Mouse (Mus musculus) left cerebral cortex, adult 2 months (tissue): ENCODE measurements around the gene Cd4. TPM values are rescaled to one million over a fixed set of nuclear protein-coding genes. Genes with fewer than 3 reads are reported as not detected.
"Not testable (repeated sequence)": the region's sequence is repeated elsewhere in the genome, so short reads cannot be mapped to it uniquely, and the experiment has no call there.

Experiments
- DNase-seq, 2 experiments: peaks; one replicate each; pipeline ENCODE4 v3.0.0; 2021 to 2022; ENCODE audit warnings: low spot score in 2 of 2, mixed read lengths in 1 of 2; ENCODE audit errors: extremely low spot score in 1 of 2
- H3K27ac ChIP-seq: fragments of 200-600 bp; 2 replicates; pipeline ENCODE4 v1.8.1; 2022
- H3K4me3 ChIP-seq: fragments of 200-600 bp; 2 replicates; pipeline ENCODE4 v1.8.1; 2022
- CTCF ChIP-seq: fragments of 200-600 bp; IDR thresholded peaks from 2 replicates; pipeline ENCODE4 v1.8.1; 2022; ENCODE audit warnings: antibody characterized with exemption, mild to moderate bottlenecking, moderate library complexity
- intact Hi-C: fragments of 180-260 bp; cut with DNase I; formaldehyde crosslinking; loops from one replicate; pipeline ENCODE4 v1.15.1; 2025
- total RNA-seq, 2 experiments: library from RNA; stranded (reverse); gene quantifications; 2 replicates each; pipeline ENCODE4 v1.2.3; 2021

Cd4 gene
- total RNA-seq, 2 experiments from 2014 or later: 2.0 to 4.6 TPM

GRCm38 (mm10) chr6:124831649-124832048, 56.4 kb downstream of the Cd4 start:
- Histone ChIP-seq H3K27ac (no peak overlapping the region), H3K4me3 (no peak overlapping the region)
- TF ChIP-seq CTCF: no peak
- intact Hi-C loops: no loop called here
- DNase-seq: no peak

GRCm38 (mm10) chr6:124831199-124831598, 56.8 kb downstream of the Cd4 start:
- H3K27ac ChIP-seq, H3K4me3 ChIP-seq, intact Hi-C loops, DNase-seq: not testable (repeated sequence)

- TF ChIP-seq CTCF: peak; percentile 8; the same call in 1 of the 2 replicates
- peak overlapping the region; percentile 95 for H3K27ac ChIP-seq
- H3K4me3 ChIP-seq: peak overlapping the region; percentile 71
- DNase-seq: peak; percentile 83 to 91
- intact Hi-C loops: no loop called here
Observed at GRCm38 (mm10) chr6:124829799-124830700, 58.0 kb downstream of the Cd4 start.

GRCm38 (mm10) chr6:124828868-124829798, 58.9 kb downstream of the Cd4 start, which contains the start of the genes Usp5 and Cdca3:
TSS of gene Usp5 (minus strand) at chr6:124829484.
TSS of gene Cdca3 (plus strand) at chr6:124829547.
- peak; percentile 98 for DNase-seq
- peak within 1 kb of the TSS; percentile 71 for H3K4me3 ChIP-seq
- no peak for TF ChIP-seq CTCF
- H3K27ac ChIP-seq: peak within 1 kb of the TSS; percentile 95
- intact Hi-C loops: loop anchor here (1.0 kb wide), 1 partner anchor 15 kb away; the partner anchor contains the start of gene Tpi1

- TF ChIP-seq CTCF: no peak
- Histone ChIP-seq H3K4me3 (peak overlapping the region; percentile 71), H3K27ac (peak overlapping the region; percentile 54)
- peak in 1 of 2 experiments; percentile 34 for DNase-seq
- intact Hi-C loops: loop anchor here (1.0 kb wide), 1 partner anchor 14 kb away; the partner anchor contains the start of gene Tpi1
Observed at GRCm38 (mm10) chr6:124828101-124828592, 59.9 kb downstream of the Cd4 start.

GRCm38 (mm10) chr6:124822049-124822448, 66.0 kb downstream of the Cd4 start:
- no peak overlapping the region for H3K4me3 ChIP-seq
- intact Hi-C loops: no loop called here
- no peak for DNase-seq
- TF ChIP-seq CTCF: no peak
- H3K27ac ChIP-seq: no peak overlapping the region

- TF ChIP-seq CTCF: no peak
- no peak for DNase-seq
- intact Hi-C loops: no loop called here
- H3K27ac ChIP-seq: no peak overlapping the region
- H3K4me3 ChIP-seq: no peak overlapping the region
Observed at GRCm38 (mm10) chr6:124820891-124821290, 67.1 kb downstream of the Cd4 start.

- Histone ChIP-seq H3K4me3 (no peak overlapping the region), H3K27ac (peak overlapping the region; percentile 58)
- intact Hi-C loops: no loop called here
- DNase-seq: peak in 1 of 2 experiments; percentile 9
- TF ChIP-seq CTCF: no peak
Observed at GRCm38 (mm10) chr6:124817971-124818370, 70.0 kb downstream of the Cd4 start.

GRCm38 (mm10) chr6:124817563-124817962, 70.5 kb downstream of the Cd4 start:
- intact Hi-C loops: no loop called here
- no peak overlapping the region for H3K4me3 ChIP-seq
- no peak for TF ChIP-seq CTCF
- peak overlapping the region; percentile 58; the same call in 1 of the 2 replicates for H3K27ac ChIP-seq
- DNase-seq: peak in 1 of 2 experiments; percentile 7

GRCm38 (mm10) chr6:124817125-124817524, 70.9 kb downstream of the Cd4 start:
- Histone ChIP-seq H3K27ac (no peak overlapping the region; the same call in 1 of the 2 replicates), H3K4me3 (no peak overlapping the region)
- DNase-seq: peak in 1 of 2 experiments; percentile 7
- intact Hi-C loops: no loop called here
- TF ChIP-seq CTCF: no peak

- intact Hi-C loops: no loop called here
- TF ChIP-seq CTCF: no peak
- H3K4me3 ChIP-seq: no peak overlapping the region
- no peak overlapping the region for H3K27ac ChIP-seq
- no peak for DNase-seq
Observed at GRCm38 (mm10) chr6:124816611-124817010, 71.4 kb downstream of the Cd4 start.
